Mouse (Mus musculus): ENCODE measurements around the gene Arl6ip1.
"Not testable (repeated sequence)": the region's sequence is repeated elsewhere in the genome, so short reads cannot be mapped to it uniquely, and the experiment has no call there.

The Arl6ip1 gene

GRCm38 (mm10) chr7:118129430-118130041 lies at the start of gene Arl6ip1:
Gene Arl6ip1, minus strand, starts transcription at chr7:118129662.
- peak; percentile 97 for DNase-seq

GRCm38 (mm10) chr7:118175821-118176355 lies 46.4 kb upstream of the Arl6ip1 start:
- no peak for DNase-seq

GRCm38 (mm10) chr7:118170125-118170524 lies 40.7 kb upstream of the Arl6ip1 start:
- DNase-seq: not testable (repeated sequence)

GRCm38 (mm10) chr7:118163006-118163405 lies 33.5 kb upstream of the Arl6ip1 start:
- DNase-seq: no peak

- no peak for DNase-seq
Observed at GRCm38 (mm10) chr7:118160121-118160520, 30.7 kb upstream of the Arl6ip1 start.

GRCm38 (mm10) chr7:118156461-118156860 lies 27.0 kb upstream of the Arl6ip1 start:
- DNase-seq: no peak

GRCm38 (mm10) chr7:118154150-118154549 lies 24.7 kb upstream of the Arl6ip1 start:
- no peak for DNase-seq

GRCm38 (mm10) chr7:118143602-118144001 lies 14.1 kb upstream of the Arl6ip1 start:
- DNase-seq: no peak

- DNase-seq: no peak
Observed at GRCm38 (mm10) chr7:118143123-118143522, 13.7 kb upstream of the Arl6ip1 start.

- no peak for DNase-seq
Observed at GRCm38 (mm10) chr7:118141271-118141670, 11.8 kb upstream of the Arl6ip1 start.

- DNase-seq: no peak
Observed at GRCm38 (mm10) chr7:118135128-118135527, 5.7 kb upstream of the Arl6ip1 start.

- DNase-seq: no peak
Observed at GRCm38 (mm10) chr7:118128925-118129429, 485 bp downstream of the Arl6ip1 start.

GRCm38 (mm10) chr7:118126219-118126875 lies 3.1 kb downstream of the Arl6ip1 start:
- no peak for DNase-seq

- no peak for DNase-seq
Observed at GRCm38 (mm10) chr7:118125736-118126135, 3.7 kb downstream of the Arl6ip1 start.

- DNase-seq: no peak
Observed at GRCm38 (mm10) chr7:118123512-118124411, 5.7 kb downstream of the Arl6ip1 start.

GRCm38 (mm10) chr7:118122235-118122634 lies 7.2 kb downstream of the Arl6ip1 start:
- DNase-seq: no peak

- DNase-seq: no peak
Observed at GRCm38 (mm10) chr7:118120654-118121053, 8.8 kb downstream of the Arl6ip1 start.

GRCm38 (mm10) chr7:118119946-118120345 lies 9.5 kb downstream of the Arl6ip1 start:
- peak; percentile 45 for DNase-seq

GRCm38 (mm10) chr7:118119142-118119541 lies 10.3 kb downstream of the Arl6ip1 start:
- DNase-seq: no peak

GRCm38 (mm10) chr7:118118426-118118825 lies 11.0 kb downstream of the Arl6ip1 start:
- no peak for DNase-seq

GRCm38 (mm10) chr7:118117539-118118210 lies 11.8 kb downstream of the Arl6ip1 start:
- no peak for DNase-seq

GRCm38 (mm10) chr7:118116787-118117538 lies 12.5 kb downstream of the Arl6ip1 start:
- no peak for DNase-seq

All from thymus, postnatal 25 days (tissue).